Mouse (Mus musculus): ENCODE data around the gene Mtmr12. TPM values are rescaled to one million over a fixed set of nuclear protein-coding genes. Genes with fewer than 3 reads are reported as not detected.

Mtmr12 gene
- polyA plus RNA-seq, 1 experiment from 2014 or later: 17.6 TPM

GRCm38 (mm10) chr15:12232429-12232828 lies 27.6 kb downstream of the Mtmr12 start:
- H3K4me3 ChIP-seq (ENCODE audit: low read depth, low read length): no peak overlapping the region
- no peak overlapping the region for H3K9ac ChIP-seq (replicated peaks; ENCODE audit: low read length)
- H3K27me3 ChIP-seq (ENCODE audit: control insufficient read depth, insufficient read depth, low read length): no peaks in the 10 kb centered on the region
- no peaks in the 10 kb centered on the region for H3K36me3 ChIP-seq (replicated peaks; ENCODE audit: control insufficient read depth, insufficient read depth, low read depth, low read length)
- no peak overlapping the region for H3K27ac ChIP-seq (replicated peaks; ENCODE audit: low read depth, low read length)
- no peaks in the 10 kb centered on the region for H3K9me3 ChIP-seq (replicated peaks; ENCODE audit: control insufficient read depth, low read length)
- no peak overlapping the region for H3K4me2 ChIP-seq (ENCODE audit: low read depth, low read length)
- 73% methylated on average over 11 of the region's 11 CpGs for WGBS
- ATAC-seq (replicated peaks; ENCODE audit: insufficient number of reproducible peaks, low FRiP score, low TSS enrichment, low read depth): no peak
- H3K4me1 ChIP-seq (ENCODE audit: control insufficient read depth, insufficient read depth, low read length): no peaks in the 10 kb centered on the region
- no peak for DNase-seq (ENCODE audit: low spot score)

GRCm38 (mm10) chr15:12233021-12233420 lies 28.2 kb downstream of the Mtmr12 start:
- H3K4me3 ChIP-seq (ENCODE audit: low read depth, low read length): no peak overlapping the region
- whole genome bisulfite sequencing: 82% methylated on average over 4 of the region's 4 CpGs
- DNase-seq (ENCODE audit: low spot score) (no peak), ATAC-seq (replicated peaks; ENCODE audit: insufficient number of reproducible peaks, low FRiP score, low TSS enrichment, low read depth) (no peak)
- H3K4me1 ChIP-seq (ENCODE audit: control insufficient read depth, insufficient read depth, low read length): no peaks in the 10 kb centered on the region
- H3K9me3 ChIP-seq (replicated peaks; ENCODE audit: control insufficient read depth, low read length): no peaks in the 10 kb centered on the region
- H3K9ac ChIP-seq (replicated peaks; ENCODE audit: low read length): no peak overlapping the region
- no peaks in the 10 kb centered on the region for H3K27me3 ChIP-seq (ENCODE audit: control insufficient read depth, insufficient read depth, low read length)
- no peaks in the 10 kb centered on the region for H3K36me3 ChIP-seq (replicated peaks; ENCODE audit: control insufficient read depth, insufficient read depth, low read depth, low read length)
- H3K27ac ChIP-seq (replicated peaks; ENCODE audit: low read depth, low read length): no peak overlapping the region
- H3K4me2 ChIP-seq (ENCODE audit: low read depth, low read length): no peak overlapping the region

- Histone ChIP-seq H3K27me3 (ENCODE audit: control insufficient read depth, insufficient read depth, low read length) (no peaks in the 10 kb centered on the region), H3K9me3 (replicated peaks; ENCODE audit: control insufficient read depth, low read length) (no peaks in the 10 kb centered on the region), H3K36me3 (replicated peaks; ENCODE audit: control insufficient read depth, insufficient read depth, low read depth, low read length) (no peaks in the 10 kb centered on the region), H3K4me3 (ENCODE audit: low read depth, low read length) (no peak overlapping the region), H3K4me2 (ENCODE audit: low read depth, low read length) (no peak overlapping the region), H3K4me1 (ENCODE audit: control insufficient read depth, insufficient read depth, low read length) (no peaks in the 10 kb centered on the region), H3K27ac (replicated peaks; ENCODE audit: low read depth, low read length) (no peak overlapping the region), H3K9ac (replicated peaks; ENCODE audit: low read length) (no peak overlapping the region)
- WGBS: 60% methylated on average over 1 of the region's 1 CpGs
- ATAC-seq (replicated peaks; ENCODE audit: insufficient number of reproducible peaks, low FRiP score, low TSS enrichment, low read depth): no peak
- DNase-seq (ENCODE audit: low spot score): no peak
Measured at GRCm38 (mm10) chr15:12235559-12235958, 30.7 kb downstream of the Mtmr12 start.

GRCm38 (mm10) chr15:12235983-12236382 lies 31.2 kb downstream of the Mtmr12 start:
- ATAC-seq (replicated peaks; ENCODE audit: insufficient number of reproducible peaks, low FRiP score, low TSS enrichment, low read depth): no peak
- Histone ChIP-seq H3K36me3 (replicated peaks; ENCODE audit: control insufficient read depth, insufficient read depth, low read depth, low read length) (no peaks in the 10 kb centered on the region), H3K27ac (replicated peaks; ENCODE audit: low read depth, low read length) (no peak overlapping the region), H3K4me3 (ENCODE audit: low read depth, low read length) (no peak overlapping the region), H3K9me3 (replicated peaks; ENCODE audit: control insufficient read depth, low read length) (no peaks in the 10 kb centered on the region), H3K4me1 (ENCODE audit: control insufficient read depth, insufficient read depth, low read length) (no peaks in the 10 kb centered on the region), H3K4me2 (ENCODE audit: low read depth, low read length) (no peak overlapping the region), H3K9ac (replicated peaks; ENCODE audit: low read length) (no peak overlapping the region), H3K27me3 (ENCODE audit: control insufficient read depth, insufficient read depth, low read length) (no peaks in the 10 kb centered on the region)
- no peak for DNase-seq (ENCODE audit: low spot score)
- WGBS: 56% methylated on average over 4 of the region's 4 CpGs

GRCm38 (mm10) chr15:12236961-12237360 lies 32.1 kb downstream of the Mtmr12 start:
- Histone ChIP-seq H3K27me3 (ENCODE audit: control insufficient read depth, insufficient read depth, low read length) (no peaks in the 10 kb centered on the region), H3K4me3 (ENCODE audit: low read depth, low read length) (no peak overlapping the region), H3K4me1 (ENCODE audit: control insufficient read depth, insufficient read depth, low read length) (no peaks in the 10 kb centered on the region), H3K9ac (replicated peaks; ENCODE audit: low read length) (no peak overlapping the region), H3K4me2 (ENCODE audit: low read depth, low read length) (no peak overlapping the region), H3K27ac (replicated peaks; ENCODE audit: low read depth, low read length) (no peak overlapping the region), H3K36me3 (replicated peaks; ENCODE audit: control insufficient read depth, insufficient read depth, low read depth, low read length) (no peaks in the 10 kb centered on the region), H3K9me3 (replicated peaks; ENCODE audit: control insufficient read depth, low read length) (no peaks in the 10 kb centered on the region)
- ATAC-seq (replicated peaks; ENCODE audit: insufficient number of reproducible peaks, low FRiP score, low TSS enrichment, low read depth): no peak
- no peak for DNase-seq (ENCODE audit: low spot score)
- 87% methylated on average over 2 of the region's 2 CpGs for WGBS

- Histone ChIP-seq H3K27me3 (ENCODE audit: control insufficient read depth, insufficient read depth, low read length) (no peaks in the 10 kb centered on the region), H3K36me3 (replicated peaks; ENCODE audit: control insufficient read depth, insufficient read depth, low read depth, low read length) (no peaks in the 10 kb centered on the region), H3K27ac (replicated peaks; ENCODE audit: low read depth, low read length) (no peak overlapping the region), H3K4me1 (ENCODE audit: control insufficient read depth, insufficient read depth, low read length) (no peaks in the 10 kb centered on the region), H3K9me3 (replicated peaks; ENCODE audit: control insufficient read depth, low read length) (no peaks in the 10 kb centered on the region), H3K4me2 (ENCODE audit: low read depth, low read length) (no peak overlapping the region), H3K4me3 (ENCODE audit: low read depth, low read length) (no peak overlapping the region), H3K9ac (replicated peaks; ENCODE audit: low read length) (no peak overlapping the region)
- no peak for DNase-seq (ENCODE audit: low spot score)
- WGBS: 86% methylated on average over 4 of the region's 4 CpGs
- no peak for ATAC-seq (replicated peaks; ENCODE audit: insufficient number of reproducible peaks, low FRiP score, low TSS enrichment, low read depth)
Measured at GRCm38 (mm10) chr15:12237539-12237938, 32.7 kb downstream of the Mtmr12 start.

- no peak overlapping the region for H3K4me3 ChIP-seq (ENCODE audit: low read depth, low read length)
- ATAC-seq (replicated peaks; ENCODE audit: insufficient number of reproducible peaks, low FRiP score, low TSS enrichment, low read depth): no peak
- DNase-seq (ENCODE audit: low spot score): no peak
- H3K9me3 ChIP-seq (replicated peaks; ENCODE audit: control insufficient read depth, low read length): no peaks in the 10 kb centered on the region
- no peak overlapping the region for H3K27ac ChIP-seq (replicated peaks; ENCODE audit: low read depth, low read length)
- no peaks in the 10 kb centered on the region for H3K4me1 ChIP-seq (ENCODE audit: control insufficient read depth, insufficient read depth, low read length)
- no peaks in the 10 kb centered on the region for H3K36me3 ChIP-seq (replicated peaks; ENCODE audit: control insufficient read depth, insufficient read depth, low read depth, low read length)
- H3K9ac ChIP-seq (replicated peaks; ENCODE audit: low read length): no peak overlapping the region
- H3K27me3 ChIP-seq (ENCODE audit: control insufficient read depth, insufficient read depth, low read length): no peaks in the 10 kb centered on the region
- no peak overlapping the region for H3K4me2 ChIP-seq (ENCODE audit: low read depth, low read length)
- WGBS: 90% methylated on average over 6 of the region's 6 CpGs
Measured at GRCm38 (mm10) chr15:12238337-12238736, 33.5 kb downstream of the Mtmr12 start.

DNA sequence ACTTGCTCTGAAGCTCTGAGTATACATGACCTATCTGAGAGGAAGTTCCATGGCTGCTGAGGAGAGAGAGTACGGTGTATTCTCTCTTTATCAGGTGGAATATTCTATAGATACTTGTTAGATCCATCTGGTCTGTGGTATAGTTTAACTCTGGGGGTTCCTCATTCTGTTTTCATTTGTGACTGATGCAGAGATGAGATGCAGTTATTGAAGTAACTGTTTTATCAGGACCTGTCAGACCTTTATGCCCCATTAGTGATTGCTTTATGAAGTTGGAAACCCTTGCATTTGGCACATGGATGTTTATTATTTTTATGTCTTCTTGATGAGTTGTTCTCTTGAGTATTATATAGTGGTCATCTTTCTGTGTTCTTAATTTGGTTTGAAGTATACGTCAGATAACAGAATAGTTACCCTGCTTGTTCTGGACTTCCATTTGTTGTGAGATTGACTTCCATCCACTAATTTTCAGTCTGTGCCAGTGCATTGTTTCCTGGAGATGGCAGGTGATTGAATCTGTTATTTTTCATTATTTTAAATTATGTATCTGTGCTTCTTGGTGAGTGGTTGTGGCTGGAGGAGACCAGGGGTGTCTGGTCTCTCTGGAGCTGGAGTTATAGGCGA lies 36.0 kb downstream of the Mtmr12 start:
- Histone ChIP-seq H3K4me3 (ENCODE audit: low read depth, low read length) (no peak overlapping the region), H3K27me3 (ENCODE audit: control insufficient read depth, insufficient read depth, low read length) (no peaks in the 10 kb centered on the region), H3K4me2 (ENCODE audit: low read depth, low read length) (no peak overlapping the region), H3K27ac (replicated peaks; ENCODE audit: low read depth, low read length) (no peak overlapping the region), H3K9ac (replicated peaks; ENCODE audit: low read length) (no peak overlapping the region), H3K9me3 (replicated peaks; ENCODE audit: control insufficient read depth, low read length) (no peaks in the 10 kb centered on the region), H3K4me1 (ENCODE audit: control insufficient read depth, insufficient read depth, low read length) (no peaks in the 10 kb centered on the region), H3K36me3 (replicated peaks; ENCODE audit: control insufficient read depth, insufficient read depth, low read depth, low read length) (no peaks in the 10 kb centered on the region)
- 96% methylated on average over 3 of the region's 3 CpGs for WGBS
- no peak for ATAC-seq (replicated peaks; ENCODE audit: insufficient number of reproducible peaks, low FRiP score, low TSS enrichment, low read depth)
- DNase-seq (ENCODE audit: low spot score): no peak

All from embryonic facial prominence, embryonic 11.5 days (tissue).